Mouse (Mus musculus): ENCODE data around the gene Zfp768.

The Zfp768 gene

GRCm38 (mm10) chr7:127296786-127297555 lies 48.4 kb downstream of the Zfp768 start:
- no peak for DNase-seq (ENCODE audit: low read depth)

GRCm38 (mm10) chr7:127296098-127296497 lies 49.3 kb downstream of the Zfp768 start, which contains the start of gene Itgal:
TSS of gene Itgal (plus strand) at chr7:127296260.
- DNase-seq (ENCODE audit: low read depth) = no peak

All from c-Kit-positive CD71-negative TER-119-negative erythroid progenitor cells, embryonic 14.5 days (primary cell).